Mouse (Mus musculus) adrenal gland, adult 8-10 months (tissue): ENCODE results near the gene Lmln. TPM values are rescaled to one million over a fixed set of nuclear protein-coding genes. Genes with fewer than 3 reads are reported as not detected.

Experiments
- microRNA-seq, 2 experiments: library from miRNA; unstranded; fragments of <30 nt; microRNA quantifications; one replicate each; pipeline ENCODE4 v1.2.0; 2022
- total RNA-seq, 4 experiments: library from RNA; stranded (reverse); gene quantifications; 2 replicates each; pipeline ENCODE4 v1.2.4; 2022

Lmln gene
- total RNA-seq, 4 experiments from 2014 or later, result 11.7 to 39.2 (median 25.1) TPM

Small RNA genes within 50 kb of the gene (microRNA-seq; reads per million reads assigned to microRNA genes)
- 0 reads per million in 2 experiments for gene Gm22231
- 6.8 to 13.2 reads per million in 2 experiments for gene Mir1947

Other genes with a start within 250 kb of the Lmln start
- 100 to 1,000 TPM in 3 of 4 experiments, 10 to 100 TPM in 1; 97.2 to 136 (median 120) TPM for gene Fyttd1, start 185.0 kb upstream of the Lmln start, total RNA-seq
- 10 to 100 TPM; 31.0 to 60.3 (median 46.8) TPM for gene Rubcn, start 184.8 kb upstream of the Lmln start, total RNA-seq
- 10 to 100 TPM; 36.3 to 48.0 (median 42.9) TPM for gene Lrch3, start 148.4 kb upstream of the Lmln start, total RNA-seq
- 1 to 10 TPM; 1.0 to 6.4 (median 3.7) TPM for gene Iqcg, start 6.3 kb upstream of the Lmln start, total RNA-seq
- gene Rpl35a, start 6.1 kb upstream of the Lmln start, total RNA-seq, result 100 to 1,000 TPM; 636 to 871 (median 712) TPM
- 10 to 100 TPM; 34.5 to 41.2 (median 37.7) TPM for gene Osbpl11, start 122.5 kb downstream of the Lmln start, total RNA-seq
- 10 to 100 TPM; 40.6 to 55.9 (median 48.8) TPM for gene Snx4, start 188.9 kb downstream of the Lmln start, total RNA-seq